Mouse (Mus musculus): Measurements from ENCODE around the gene Nkx2-4. TPM values are rescaled to one million over a fixed set of nuclear protein-coding genes. Genes with fewer than 3 reads are reported as not detected.

Gene Nkx2-4
- polyA plus RNA-seq, 1 experiment from 2014 or later = 1.3 TPM

GRCm38 (mm10) chr2:147074399-147074798 lies 10.8 kb downstream of the Nkx2-4 start:
- WGBS = 41% methylated on average over 4 of the region's 4 CpGs
- Histone ChIP-seq H3K36me3 (ENCODE audit: control insufficient read depth, insufficient read depth, low read length) (peaks cover 23% of the 10 kb centered on the region), H3K9me3 (replicated peaks; ENCODE audit: control insufficient read depth, low read length) (no peaks in the 10 kb centered on the region), H3K9ac (ENCODE audit: low read length) (no peak overlapping the region), H3K4me3 (ENCODE audit: low read depth, low read length) (no peak overlapping the region), H3K27me3 (replicated peaks; ENCODE audit: control insufficient read depth, insufficient read depth, low read length) (peaks cover 8% of the 10 kb centered on the region; the same call in 1 of the 2 replicates), H3K4me2 (ENCODE audit: low read length) (no peak overlapping the region), H3K27ac (ENCODE audit: low read depth, low read length) (no peak overlapping the region), H3K4me1 (ENCODE audit: control insufficient read depth, insufficient read depth, low read length) (no peaks in the 10 kb centered on the region)
- DNase-seq (ENCODE audit: low spot score) = peak; percentile 10
- peak; percentile 65 for ATAC-seq

GRCm38 (mm10) chr2:147073962-147074361 lies 11.3 kb downstream of the Nkx2-4 start:
- H3K36me3 ChIP-seq (ENCODE audit: control insufficient read depth, insufficient read depth, low read length) = peaks cover 28% of the 10 kb centered on the region
- no peak overlapping the region for H3K4me2 ChIP-seq (ENCODE audit: low read length)
- no peak overlapping the region for H3K4me3 ChIP-seq (ENCODE audit: low read depth, low read length)
- ATAC-seq = peak; percentile 88
- DNase-seq (ENCODE audit: low spot score) = peak; percentile 90
- no peak overlapping the region for H3K27ac ChIP-seq (ENCODE audit: low read depth, low read length)
- WGBS = 3% methylated on average over 2 of the region's 2 CpGs
- H3K9me3 ChIP-seq (replicated peaks; ENCODE audit: control insufficient read depth, low read length) = no peaks in the 10 kb centered on the region
- peaks cover 4% of the 10 kb centered on the region; the same call in 1 of the 2 replicates for H3K27me3 ChIP-seq (replicated peaks; ENCODE audit: control insufficient read depth, insufficient read depth, low read length)
- H3K9ac ChIP-seq (ENCODE audit: low read length) = no peak overlapping the region
- H3K4me1 ChIP-seq (ENCODE audit: control insufficient read depth, insufficient read depth, low read length) = no peaks in the 10 kb centered on the region

GRCm38 (mm10) chr2:147070305-147070704 lies 14.9 kb downstream of the Nkx2-4 start:
- 78% methylated on average over 1 of the region's 1 CpGs for WGBS
- peaks cover 15% of the 10 kb centered on the region; the same call in 1 of the 2 replicates for H3K36me3 ChIP-seq (ENCODE audit: control insufficient read depth, insufficient read depth, low read length)
- H3K27ac ChIP-seq (ENCODE audit: low read depth, low read length) = no peak overlapping the region
- ATAC-seq (no peak), DNase-seq (ENCODE audit: low spot score) (no peak)
- no peaks in the 10 kb centered on the region for H3K9me3 ChIP-seq (replicated peaks; ENCODE audit: control insufficient read depth, low read length)
- H3K4me2 ChIP-seq (ENCODE audit: low read length) = no peak overlapping the region
- peaks cover 5% of the 10 kb centered on the region; the same call in 1 of the 2 replicates for H3K4me1 ChIP-seq (ENCODE audit: control insufficient read depth, insufficient read depth, low read length)
- H3K4me3 ChIP-seq (ENCODE audit: low read depth, low read length) = no peak overlapping the region
- H3K27me3 ChIP-seq (replicated peaks; ENCODE audit: control insufficient read depth, insufficient read depth, low read length) = no peaks in the 10 kb centered on the region
- no peak overlapping the region for H3K9ac ChIP-seq (ENCODE audit: low read length)

GRCm38 (mm10) chr2:147069077-147069476 lies 16.2 kb downstream of the Nkx2-4 start:
- peak; percentile 62 for ATAC-seq
- 2% methylated on average over 1 of the region's 1 CpGs for WGBS

GRCm38 (mm10) chr2:147067480-147068246 lies 17.6 kb downstream of the Nkx2-4 start:
- Histone ChIP-seq H3K4me1 (ENCODE audit: control insufficient read depth, insufficient read depth, low read length) (peaks cover 5% of the 10 kb centered on the region; the same call in 1 of the 2 replicates), H3K9ac (ENCODE audit: low read length) (no peak overlapping the region), H3K36me3 (ENCODE audit: control insufficient read depth, insufficient read depth, low read length) (peaks cover 24% of the 10 kb centered on the region), H3K9me3 (replicated peaks; ENCODE audit: control insufficient read depth, low read length) (no peaks in the 10 kb centered on the region), H3K27me3 (replicated peaks; ENCODE audit: control insufficient read depth, insufficient read depth, low read length) (no peaks in the 10 kb centered on the region), H3K27ac (ENCODE audit: low read depth, low read length) (no peak overlapping the region), H3K4me3 (ENCODE audit: low read depth, low read length) (no peak overlapping the region), H3K4me2 (ENCODE audit: low read length) (no peak overlapping the region)
- WGBS = 88% methylated on average over 1 of the region's 1 CpGs
- ATAC-seq (no peak), DNase-seq (ENCODE audit: low spot score) (no peak)

More at GRCm38 (mm10) chr2:147069077-147069476, 16.2 kb downstream of the Nkx2-4 start:
- H3K36me3 ChIP-seq (ENCODE audit: control insufficient read depth, insufficient read depth, low read length) = peaks cover 18% of the 10 kb centered on the region
- no peaks in the 10 kb centered on the region for H3K27me3 ChIP-seq (replicated peaks; ENCODE audit: control insufficient read depth, insufficient read depth, low read length)
- H3K4me2 ChIP-seq (ENCODE audit: low read length) = no peak overlapping the region
- no peak overlapping the region for H3K27ac ChIP-seq (ENCODE audit: low read depth, low read length)
- H3K9me3 ChIP-seq (replicated peaks; ENCODE audit: control insufficient read depth, low read length) = no peaks in the 10 kb centered on the region
- no peak overlapping the region for H3K9ac ChIP-seq (ENCODE audit: low read length)
- DNase-seq (ENCODE audit: low spot score) = peak; percentile 42
- H3K4me3 ChIP-seq (ENCODE audit: low read depth, low read length) = no peak overlapping the region
- H3K4me1 ChIP-seq (ENCODE audit: control insufficient read depth, insufficient read depth, low read length) = peaks cover 5% of the 10 kb centered on the region; the same call in 1 of the 2 replicates

GRCm38 (mm10) chr2:147053229-147053892 lies 31.9 kb downstream of the Nkx2-4 start:
- WGBS = 83% methylated on average over 2 of the region's 2 CpGs
- ATAC-seq = no peak
- no peaks in the 10 kb centered on the region for H3K9me3 ChIP-seq (replicated peaks; ENCODE audit: control insufficient read depth, low read length)
- H3K4me2 ChIP-seq (ENCODE audit: low read length) = no peak overlapping the region
- H3K4me1 ChIP-seq (ENCODE audit: control insufficient read depth, insufficient read depth, low read length) = no peaks in the 10 kb centered on the region
- H3K4me3 ChIP-seq (ENCODE audit: low read depth, low read length) = no peak overlapping the region
- DNase-seq (ENCODE audit: low spot score) = no peak
- peaks cover 59% of the 10 kb centered on the region for H3K36me3 ChIP-seq (ENCODE audit: control insufficient read depth, insufficient read depth, low read length)
- no peak overlapping the region for H3K27ac ChIP-seq (ENCODE audit: low read depth, low read length)
- no peaks in the 10 kb centered on the region for H3K27me3 ChIP-seq (replicated peaks; ENCODE audit: control insufficient read depth, insufficient read depth, low read length)
- H3K9ac ChIP-seq (ENCODE audit: low read length) = no peak overlapping the region

GRCm38 (mm10) chr2:147047051-147047450 lies 38.2 kb downstream of the Nkx2-4 start:
- H3K27ac ChIP-seq (ENCODE audit: low read depth, low read length) = no peak overlapping the region
- H3K4me1 ChIP-seq (ENCODE audit: control insufficient read depth, insufficient read depth, low read length) = no peaks in the 10 kb centered on the region
- H3K9ac ChIP-seq (ENCODE audit: low read length) = no peak overlapping the region
- WGBS = 75% methylated on average over 3 of the region's 3 CpGs
- peaks cover 47% of the 10 kb centered on the region for H3K36me3 ChIP-seq (ENCODE audit: control insufficient read depth, insufficient read depth, low read length)
- H3K27me3 ChIP-seq (replicated peaks; ENCODE audit: control insufficient read depth, insufficient read depth, low read length) = no peaks in the 10 kb centered on the region
- DNase-seq (ENCODE audit: low spot score) (no peak), ATAC-seq (no peak)
- no peak overlapping the region for H3K4me2 ChIP-seq (ENCODE audit: low read length)
- no peaks in the 10 kb centered on the region for H3K9me3 ChIP-seq (replicated peaks; ENCODE audit: control insufficient read depth, low read length)
- no peak overlapping the region for H3K4me3 ChIP-seq (ENCODE audit: low read depth, low read length)

- H3K4me1 ChIP-seq (ENCODE audit: control insufficient read depth, insufficient read depth, low read length) = no peaks in the 10 kb centered on the region
- H3K27ac ChIP-seq (ENCODE audit: low read depth, low read length) = no peak overlapping the region
- H3K9me3 ChIP-seq (replicated peaks; ENCODE audit: control insufficient read depth, low read length) = no peaks in the 10 kb centered on the region
- H3K9ac ChIP-seq (ENCODE audit: low read length) = no peak overlapping the region
- WGBS = 97% methylated on average over 2 of the region's 2 CpGs
- ATAC-seq = no peak
- H3K4me2 ChIP-seq (ENCODE audit: low read length) = no peak overlapping the region
- no peak for DNase-seq (ENCODE audit: low spot score)
- H3K4me3 ChIP-seq (ENCODE audit: low read depth, low read length) = no peak overlapping the region
- peaks cover 43% of the 10 kb centered on the region for H3K36me3 ChIP-seq (ENCODE audit: control insufficient read depth, insufficient read depth, low read length)
- no peaks in the 10 kb centered on the region for H3K27me3 ChIP-seq (replicated peaks; ENCODE audit: control insufficient read depth, insufficient read depth, low read length)
Measured at GRCm38 (mm10) chr2:147035864-147036263, 49.4 kb downstream of the Nkx2-4 start.

All from forebrain, embryonic 14.5 days (tissue).